Mouse (Mus musculus) embryo, embryonic 11 days (tissue): ENCODE measurements around the gene Lrrc45.

Experiments
- DNase-seq: peaks from one replicate; pipeline ENCODE4 v3.0.0-alpha.2; 2015

Gene Lrrc45

DNA sequence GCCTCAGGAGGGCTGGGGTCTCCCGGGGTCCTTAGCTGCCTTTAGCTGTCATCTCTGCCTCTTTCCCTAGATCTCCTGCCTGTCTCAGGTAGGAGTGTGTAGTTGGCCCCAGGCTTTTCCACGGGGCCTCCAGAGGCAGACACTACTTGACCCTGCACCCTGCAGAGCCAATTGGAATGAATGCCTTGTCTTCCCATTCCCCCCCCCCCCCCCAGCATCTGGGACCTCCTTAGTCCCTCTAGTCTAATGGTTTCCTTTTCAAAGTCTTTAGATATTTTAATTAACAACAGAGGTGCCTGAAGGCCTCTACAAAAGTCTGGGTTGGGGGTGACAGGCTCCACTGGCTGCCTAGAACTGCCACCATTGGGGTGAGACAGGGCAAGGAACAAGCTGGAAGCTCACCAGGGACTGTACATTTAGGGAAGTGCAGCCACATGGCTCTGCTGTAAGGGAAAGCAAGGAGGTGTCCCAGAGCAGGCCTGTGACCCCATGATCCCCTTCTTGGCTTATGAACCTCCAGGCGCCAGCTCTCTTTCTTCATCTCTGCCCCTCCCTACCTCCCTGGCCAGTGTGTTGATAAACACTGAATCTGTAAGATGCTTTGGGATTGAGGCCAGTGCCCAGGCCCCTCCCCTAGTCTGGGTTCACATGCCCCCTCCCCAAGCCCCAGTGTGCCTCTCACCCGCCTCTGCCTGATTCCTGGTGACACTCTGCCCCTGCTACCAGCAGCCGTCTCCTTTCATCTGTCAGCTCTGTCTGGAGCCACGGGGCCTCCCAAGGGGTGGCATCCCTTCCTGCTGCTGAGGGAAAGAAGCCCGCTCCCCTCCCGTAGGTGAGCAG is 9.0 kb upstream of the Lrrc45 start:
- DNase-seq: peak; percentile 61

- no peak for DNase-seq
Observed at GRCm38 (mm10) chr11:120706120-120706519, 7.6 kb upstream of the Lrrc45 start.

GRCm38 (mm10) chr11:120707225-120707624 is 6.5 kb upstream of the Lrrc45 start:
- DNase-seq: peak; percentile 67

- no peak for DNase-seq
Observed at GRCm38 (mm10) chr11:120707969-120708368, 5.8 kb upstream of the Lrrc45 start.

DNA sequence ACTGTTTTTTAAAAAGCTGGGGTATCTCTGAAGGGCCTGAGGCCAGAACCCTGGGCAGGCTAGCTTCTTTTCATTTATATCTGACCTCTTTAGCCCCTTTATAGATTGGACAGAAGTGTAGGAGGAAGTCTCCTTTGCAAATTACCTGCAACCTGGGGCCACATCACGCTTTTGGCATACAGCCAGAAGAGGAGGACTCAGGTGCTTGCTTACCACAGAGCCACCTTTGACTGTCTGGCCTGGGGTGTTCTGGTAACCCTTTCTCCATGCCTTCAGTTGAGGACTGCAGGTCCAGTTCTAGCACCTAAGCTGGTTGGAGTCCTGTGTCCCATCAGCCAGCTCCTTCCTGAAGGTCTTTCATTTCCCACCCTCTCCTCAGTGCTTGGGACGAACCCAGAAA is 4.2 kb upstream of the Lrrc45 start:
- no peak for DNase-seq

DNA sequence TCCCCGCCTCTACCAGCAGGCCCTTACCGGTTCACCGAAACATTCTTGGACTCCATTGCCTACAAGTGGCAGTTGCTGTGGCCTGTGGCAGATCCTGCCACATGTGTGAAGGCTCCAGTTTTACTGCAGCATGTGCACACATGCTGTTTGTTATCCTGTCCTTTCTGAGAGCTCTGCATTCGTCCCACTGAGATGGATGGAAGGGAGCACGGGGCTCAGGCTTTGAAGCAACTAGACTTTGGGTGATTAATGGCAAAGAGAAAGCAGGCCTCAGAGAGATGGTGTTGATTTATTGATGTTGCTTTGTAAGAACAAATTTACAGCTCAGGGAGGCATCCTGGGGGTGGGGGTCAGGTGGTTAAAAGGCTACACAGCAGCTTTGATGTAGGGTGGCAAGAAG is 3.1 kb upstream of the Lrrc45 start:
- DNase-seq: peak; percentile 31

GRCm38 (mm10) chr11:120711980-120712604 is 1.6 kb upstream of the Lrrc45 start:
- DNase-seq: no peak

- DNase-seq: peak; percentile 78
Observed at GRCm38 (mm10) chr11:120712771-120713568, 755 bp upstream of the Lrrc45 start.

DNA sequence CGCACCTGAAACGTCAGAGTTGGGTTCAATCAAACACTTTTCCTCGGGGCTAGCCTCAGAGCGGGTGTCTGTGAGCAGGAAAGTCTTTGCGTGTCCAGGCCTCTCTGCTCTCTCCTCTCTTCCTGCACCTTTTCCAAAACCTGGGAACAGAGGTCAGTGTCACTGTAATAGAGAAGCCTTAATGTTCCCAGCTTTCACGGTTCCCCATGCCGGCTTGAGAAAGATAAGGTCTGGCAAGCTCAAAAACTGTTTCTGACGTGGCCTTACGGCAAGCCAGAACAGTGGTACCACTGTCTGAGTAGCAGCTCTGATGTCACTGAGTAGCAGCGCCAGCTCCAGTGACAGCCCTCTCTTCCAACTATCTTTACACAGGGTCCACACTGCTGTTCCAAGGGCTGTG is 821 bp downstream of the Lrrc45 start:
- DNase-seq: no peak

DNA sequence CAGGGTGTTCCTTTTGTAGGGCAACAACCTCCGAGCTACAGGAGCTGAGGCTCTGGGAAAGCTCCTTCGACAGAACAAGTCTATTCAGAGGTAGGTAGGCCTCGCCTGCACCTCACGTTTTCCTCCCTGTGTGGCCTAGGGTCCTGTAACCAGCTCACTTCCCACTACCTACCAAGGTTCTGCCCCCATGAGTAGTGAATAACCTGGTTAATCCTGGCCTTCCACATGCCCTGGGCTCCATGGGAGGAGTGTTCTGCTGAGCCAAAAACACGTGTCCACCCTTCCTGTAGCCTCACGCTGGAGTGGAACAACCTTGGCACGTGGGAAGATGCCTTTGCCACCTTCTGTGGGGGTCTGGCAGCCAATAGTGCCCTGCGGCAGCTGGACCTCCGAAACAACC is 1.4 kb downstream of the Lrrc45 start:
- DNase-seq: no peak

- no peak for DNase-seq
Observed at GRCm38 (mm10) chr11:120719242-120719641, 5.5 kb downstream of the Lrrc45 start.

GRCm38 (mm10) chr11:120719841-120720376 is 6.2 kb downstream of the Lrrc45 start:
- no peak for DNase-seq

DNA sequence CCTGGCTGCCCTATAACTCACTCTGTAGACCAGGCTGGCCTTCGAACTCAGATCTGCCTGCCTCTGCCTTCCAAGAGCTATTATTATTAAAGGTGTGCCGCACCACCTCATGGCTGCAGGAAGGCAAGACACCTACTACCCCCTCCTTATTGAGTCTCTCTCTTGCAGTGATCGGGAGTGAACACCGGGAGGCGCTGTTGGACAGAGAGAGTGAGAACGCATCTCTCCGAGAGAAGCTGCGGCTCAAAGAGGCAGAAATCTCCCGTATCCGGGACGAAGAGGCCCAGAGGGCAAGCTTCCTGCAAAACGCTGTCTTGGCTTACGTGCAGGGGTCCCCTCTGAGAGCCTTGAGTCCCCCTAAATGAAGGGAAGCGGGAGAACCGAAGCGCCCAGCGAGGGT is 6.7 kb downstream of the Lrrc45 start:
- peak; percentile 92 for DNase-seq

DNA sequence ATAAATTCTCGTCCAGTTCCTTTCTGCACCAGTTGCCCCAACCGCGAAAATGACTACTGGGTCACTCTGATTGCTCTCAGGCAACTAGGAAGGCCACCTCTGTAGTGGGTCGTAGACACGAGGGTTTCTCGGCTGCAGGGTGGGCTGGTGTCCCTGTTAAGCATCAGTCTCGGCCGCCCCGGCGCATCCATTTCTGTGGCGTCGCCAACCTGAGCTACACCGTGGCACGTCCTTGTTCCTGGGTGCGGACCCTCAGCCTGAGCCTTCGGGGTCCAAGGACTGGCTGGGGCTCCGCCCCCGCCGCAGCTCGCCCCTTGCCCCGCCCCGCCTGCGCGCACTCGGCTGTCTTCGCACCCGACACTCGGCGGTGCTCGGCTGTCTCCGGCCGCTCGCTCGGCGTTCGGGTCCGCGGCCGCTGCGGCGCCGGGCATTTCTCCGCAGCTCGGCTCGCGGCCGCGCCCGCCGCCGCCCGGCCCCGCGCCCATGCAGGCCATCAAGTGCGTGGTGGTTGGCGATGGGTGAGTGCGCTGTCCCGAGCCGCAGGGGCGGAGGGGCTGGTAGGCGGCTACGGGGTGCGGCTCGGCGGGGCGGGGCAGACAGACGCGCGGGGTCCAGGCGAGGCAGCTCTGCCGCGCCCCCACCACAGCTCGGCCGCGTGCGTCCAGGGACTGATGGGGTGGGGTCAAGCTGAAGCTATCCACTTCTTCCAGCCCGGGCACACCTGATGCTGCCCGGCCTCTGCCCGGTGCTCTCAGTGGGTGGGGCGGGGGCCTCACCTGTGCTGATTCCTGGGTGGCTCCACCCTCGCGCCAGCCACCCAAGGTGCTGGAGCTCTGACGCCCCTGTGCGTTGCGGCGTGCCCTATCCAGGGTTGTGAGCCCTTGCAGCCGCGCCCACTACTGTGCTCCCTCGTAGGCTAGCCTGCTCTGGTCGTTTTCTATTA is 7.7 kb downstream of the Lrrc45 start, which contains the start of gene Rac3:
TSS of gene Rac3 (plus strand) at position 347 of the 943 bp plus-strand sequence.
- peak; percentile 92 for DNase-seq

GRCm38 (mm10) chr11:120722067-120722630 is 8.4 kb downstream of the Lrrc45 start:
- DNase-seq: no peak

DNA sequence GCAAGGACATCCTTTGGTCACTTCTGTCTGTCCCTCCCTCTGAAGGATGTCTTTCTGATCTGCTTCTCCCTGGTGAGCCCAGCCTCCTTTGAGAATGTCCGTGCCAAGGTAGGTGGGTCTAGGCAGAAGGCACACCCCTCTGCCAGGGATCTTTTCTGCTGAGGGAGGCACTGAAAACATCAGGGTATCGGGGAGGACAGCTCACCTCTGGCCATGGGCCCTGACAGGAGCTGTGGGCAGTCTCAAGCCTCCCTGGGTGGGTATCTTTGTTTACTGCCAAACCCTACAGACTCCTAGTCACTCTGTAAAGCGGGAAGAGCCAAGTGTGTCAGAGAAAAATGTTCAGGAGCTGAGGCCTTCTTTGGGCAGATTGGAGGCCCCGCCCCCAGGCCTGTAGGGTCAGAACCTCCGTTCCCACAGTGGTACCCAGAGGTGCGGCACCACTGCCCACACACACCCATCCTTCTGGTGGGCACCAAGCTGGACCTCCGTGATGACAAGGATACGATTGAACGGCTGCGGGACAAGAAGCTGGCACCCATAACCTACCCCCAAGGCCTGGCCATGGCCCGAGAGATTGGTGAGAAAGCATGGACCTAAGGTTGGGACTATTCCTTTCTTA is 9.1 kb downstream of the Lrrc45 start:
- no peak for DNase-seq

DNA sequence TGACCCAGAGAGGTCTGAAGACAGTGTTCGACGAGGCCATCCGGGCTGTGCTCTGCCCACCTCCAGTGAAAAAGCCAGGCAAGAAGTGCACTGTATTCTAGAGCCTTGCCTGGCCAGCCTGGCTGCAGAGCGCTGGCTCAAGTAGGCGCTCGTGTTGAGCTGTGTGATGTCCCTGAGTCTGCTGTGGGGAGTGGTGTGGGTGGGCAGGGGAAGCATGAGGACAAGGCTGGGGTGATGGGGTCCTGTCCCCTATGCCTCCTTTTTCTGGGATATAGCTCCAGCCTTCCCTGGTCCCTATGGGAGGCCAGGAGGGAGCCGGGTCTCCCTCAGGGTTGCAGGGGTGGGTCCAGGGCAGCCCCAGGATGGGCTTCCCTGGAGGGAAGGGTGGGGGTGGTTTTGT is 9.8 kb downstream of the Lrrc45 start:
- no peak for DNase-seq

DNA sequence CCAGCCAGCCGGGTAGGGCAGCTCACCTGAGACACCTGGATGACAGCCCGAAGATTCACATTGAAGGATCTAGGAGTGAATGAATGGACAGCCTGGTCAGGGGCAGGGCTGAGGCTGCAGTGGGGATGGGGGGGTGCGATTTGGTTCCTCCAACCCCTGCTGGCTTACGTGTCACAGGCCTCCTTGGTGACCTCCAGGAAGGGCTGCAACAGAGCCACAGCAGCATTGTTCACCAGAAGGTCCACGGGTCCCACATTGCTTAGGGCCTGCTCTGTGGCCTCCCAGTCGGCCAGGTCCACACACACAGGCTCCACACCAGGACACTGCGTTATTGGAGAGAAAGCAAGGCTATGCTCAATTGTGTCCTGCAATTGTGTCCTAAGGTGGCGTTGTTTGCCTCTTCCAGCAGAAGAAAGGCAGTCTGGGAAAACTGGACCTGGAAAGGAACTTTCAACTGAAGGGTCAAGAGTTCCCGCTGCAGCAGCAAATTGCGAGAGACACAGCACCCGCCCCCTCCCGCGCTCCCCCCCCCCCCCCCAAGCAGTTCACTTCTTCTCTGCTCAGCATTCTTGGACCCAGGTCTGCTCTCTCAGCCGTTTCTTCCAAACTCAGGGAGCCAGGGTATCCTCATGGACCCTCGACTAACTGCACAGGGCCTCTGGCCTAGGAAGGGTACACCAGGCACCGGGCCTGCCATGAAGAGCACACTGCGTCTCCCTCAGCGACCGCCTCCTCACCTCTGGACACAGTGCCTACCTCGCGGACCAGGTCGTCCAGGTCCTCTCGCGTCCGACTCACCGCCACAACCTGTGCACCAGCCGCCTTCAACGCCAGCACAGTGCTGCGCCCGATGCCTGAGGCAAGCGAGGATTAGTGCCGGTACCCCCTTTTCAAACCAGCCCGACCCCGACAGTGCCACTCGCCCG is 12.8 kb downstream of the Lrrc45 start:
- DNase-seq: no peak

DNA sequence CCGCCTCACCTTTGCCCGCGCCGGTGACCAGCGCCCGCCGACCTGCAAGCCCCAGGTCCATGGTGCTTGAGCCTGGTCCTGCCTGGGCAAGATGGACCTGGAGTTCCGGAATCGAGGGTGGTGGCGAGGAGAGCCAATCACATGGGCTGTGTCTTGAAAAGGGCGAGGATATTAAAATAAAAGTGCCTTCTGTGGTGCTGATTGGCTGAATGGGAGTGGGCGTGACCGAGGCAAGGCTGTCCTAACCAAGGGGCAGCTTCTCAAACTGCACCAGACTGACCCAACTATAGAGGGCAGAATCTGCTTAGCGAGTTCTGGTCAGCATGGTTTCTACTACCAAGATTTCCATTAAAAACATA is 13.4 kb downstream of the Lrrc45 start, which contains the start of gene Dcxr:
TSS of gene Dcxr (minus strand) at position 113 of the 359 bp plus-strand sequence.
- peak; percentile 91 for DNase-seq

- no peak for DNase-seq
Observed at GRCm38 (mm10) chr11:120727564-120727963, 13.8 kb downstream of the Lrrc45 start.
